Mouse (Mus musculus): ENCODE results near the gene Atp2a2.

Gene Atp2a2

DNA sequence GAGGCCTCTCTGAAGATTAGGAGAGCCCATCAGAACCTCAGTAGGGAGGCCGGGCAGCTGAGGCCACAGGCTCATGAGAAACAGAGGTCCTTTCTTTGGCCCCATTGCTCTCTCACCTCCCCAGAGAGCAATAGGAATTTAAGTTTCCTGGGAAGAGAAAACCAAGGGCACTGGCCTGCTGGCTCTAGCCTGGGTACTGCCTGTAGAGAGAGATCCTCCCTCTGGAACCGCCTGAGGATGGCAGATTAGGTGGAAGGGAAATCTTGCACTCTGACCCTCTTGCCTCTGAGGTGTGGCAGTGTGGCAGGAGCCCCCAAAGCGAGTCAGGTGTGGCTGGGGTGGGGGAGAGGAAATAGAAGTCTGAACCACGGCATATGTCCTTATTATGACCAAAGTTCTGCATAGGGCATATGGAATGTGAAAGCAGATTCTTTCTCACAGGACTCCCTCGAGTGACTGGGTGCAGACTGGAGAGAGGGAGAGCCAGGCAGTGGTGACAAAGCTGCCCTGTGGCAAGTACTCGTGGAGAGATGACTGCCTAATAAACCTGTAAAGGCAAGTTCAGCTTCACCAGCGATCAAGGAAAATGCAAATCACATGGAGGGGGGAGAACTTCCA lies 17.1 kb upstream of the Atp2a2 start:
- no peak for DNase-seq (ENCODE audit: low read depth)

- no peak for DNase-seq (ENCODE audit: low read depth)
These were observed 16.2 kb upstream of the Atp2a2 start for GRCm38 (mm10) chr5:122518247-122518646.

DNA sequence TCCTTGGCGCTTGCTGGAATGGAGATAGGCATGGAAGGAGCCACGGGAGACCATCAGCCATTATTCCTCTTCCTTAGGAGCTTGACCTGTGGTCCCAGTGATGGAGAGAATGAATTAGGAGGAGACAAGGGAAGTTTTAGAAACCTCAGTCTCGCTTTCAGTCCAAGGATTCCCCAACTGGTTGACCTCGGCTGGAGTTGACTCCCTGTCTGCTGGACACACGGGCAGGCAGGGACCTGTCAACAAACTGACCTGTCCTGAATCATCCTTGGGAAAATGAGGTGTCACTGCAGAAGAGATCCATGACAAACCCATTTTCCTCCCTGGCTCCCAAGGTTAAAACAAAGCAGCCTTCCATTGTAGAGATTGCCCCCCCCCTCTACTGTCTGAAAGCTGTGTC lies 14.9 kb upstream of the Atp2a2 start:
- DNase-seq (ENCODE audit: low read depth) = no peak

GRCm38 (mm10) chr5:122516029-122516730 lies 14.2 kb upstream of the Atp2a2 start:
- no peak for DNase-seq (ENCODE audit: low read depth)

DNA sequence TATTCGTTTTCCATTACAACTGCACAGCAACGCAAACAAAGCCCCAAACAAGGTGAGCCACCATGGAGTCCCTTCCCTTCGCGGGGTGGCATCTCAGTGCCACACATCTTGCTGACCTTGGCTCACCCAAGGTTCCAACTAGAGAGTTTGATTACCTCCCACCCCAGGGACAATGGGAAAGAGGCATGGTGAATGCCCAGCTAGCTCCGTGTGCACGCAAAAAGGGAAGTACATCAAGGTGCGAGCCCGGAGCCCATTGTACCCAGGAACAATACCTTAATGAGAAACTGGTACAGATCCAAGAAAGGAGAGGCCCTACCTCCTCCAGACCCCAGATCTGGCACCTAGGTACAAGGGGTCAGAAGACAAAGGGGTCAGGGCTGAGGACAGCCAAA lies 12.1 kb upstream of the Atp2a2 start:
- DNase-seq (ENCODE audit: low read depth) = no peak

DNA sequence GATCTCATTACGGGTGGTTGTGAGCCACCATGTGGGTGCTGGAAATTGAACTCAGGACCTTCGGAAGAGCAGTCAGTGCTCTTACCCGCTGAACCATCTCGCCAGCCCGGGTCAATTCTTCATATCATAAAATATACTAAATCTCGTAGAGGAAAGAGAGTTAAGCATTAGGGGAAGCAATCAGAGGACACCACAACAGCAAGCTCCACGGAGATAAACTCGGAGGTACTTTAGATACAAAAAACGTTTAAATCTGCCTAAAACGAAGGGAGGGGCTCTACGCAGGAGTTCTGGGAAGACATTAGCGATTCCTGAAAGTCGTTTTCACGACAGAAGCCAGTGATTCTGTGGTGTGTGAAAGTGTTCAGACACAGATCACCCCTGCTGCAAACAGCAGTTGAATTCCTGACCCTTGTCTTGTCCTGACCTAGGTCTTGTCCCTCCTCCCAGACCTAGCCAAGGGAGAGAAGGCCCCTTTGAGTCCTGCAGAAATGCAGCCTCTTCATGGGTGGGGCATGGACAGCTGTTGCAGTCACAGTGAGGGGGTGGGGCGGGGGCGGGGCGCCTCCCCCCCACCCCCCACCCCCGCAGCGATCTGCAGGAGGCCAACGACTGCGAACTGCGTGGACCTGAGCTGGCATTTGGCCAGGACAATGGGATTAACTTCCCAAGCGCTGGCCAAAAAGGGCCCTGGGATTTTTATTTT lies 11.5 kb upstream of the Atp2a2 start:
- DNase-seq (ENCODE audit: low read depth) = no peak

DNA sequence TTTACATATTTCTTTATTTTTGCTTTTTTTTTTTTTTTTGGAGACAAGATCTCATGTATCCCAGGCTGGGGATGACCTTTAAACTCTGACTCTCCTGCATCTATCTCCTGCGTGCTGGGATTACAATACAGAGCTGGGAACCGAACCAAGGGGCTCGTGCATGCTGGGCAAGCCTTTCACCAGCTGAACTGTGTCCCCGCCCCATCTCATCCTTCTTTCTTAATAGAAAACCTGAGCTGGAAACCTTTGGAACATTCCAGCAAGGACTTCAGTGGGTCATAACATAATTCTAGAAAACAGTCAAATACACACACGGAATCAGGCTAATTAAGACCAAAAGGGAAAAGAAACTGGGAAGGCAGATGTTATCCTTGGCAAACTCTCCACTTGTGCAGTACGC lies 10.0 kb upstream of the Atp2a2 start:
- DNase-seq (ENCODE audit: low read depth) = no peak

GRCm38 (mm10) chr5:122511405-122511804 lies 9.4 kb upstream of the Atp2a2 start:
- DNase-seq (ENCODE audit: low read depth) = no peak

- DNase-seq (ENCODE audit: low read depth) = no peak
These were observed 8.7 kb upstream of the Atp2a2 start for GRCm38 (mm10) chr5:122510651-122511157.

DNA sequence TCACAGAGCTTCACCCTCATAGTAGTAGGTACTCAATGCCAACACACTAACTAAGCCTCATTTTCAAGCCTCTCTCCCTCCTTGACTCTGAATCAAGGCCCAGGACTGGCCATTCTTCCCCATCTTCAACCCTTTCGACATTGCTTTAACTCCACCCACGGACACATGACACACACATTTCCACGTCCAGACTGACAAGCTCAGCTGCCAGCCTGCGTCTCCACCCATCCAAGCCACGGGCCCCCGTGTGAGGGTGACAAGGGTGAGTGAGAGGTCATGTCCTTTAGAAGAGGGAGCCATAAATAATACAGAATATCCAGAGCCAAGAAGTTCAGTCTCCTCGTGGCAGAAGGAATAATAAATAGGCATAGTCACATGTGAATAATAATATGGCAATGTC lies 7.6 kb upstream of the Atp2a2 start:
- no peak for DNase-seq (ENCODE audit: low read depth)

DNA sequence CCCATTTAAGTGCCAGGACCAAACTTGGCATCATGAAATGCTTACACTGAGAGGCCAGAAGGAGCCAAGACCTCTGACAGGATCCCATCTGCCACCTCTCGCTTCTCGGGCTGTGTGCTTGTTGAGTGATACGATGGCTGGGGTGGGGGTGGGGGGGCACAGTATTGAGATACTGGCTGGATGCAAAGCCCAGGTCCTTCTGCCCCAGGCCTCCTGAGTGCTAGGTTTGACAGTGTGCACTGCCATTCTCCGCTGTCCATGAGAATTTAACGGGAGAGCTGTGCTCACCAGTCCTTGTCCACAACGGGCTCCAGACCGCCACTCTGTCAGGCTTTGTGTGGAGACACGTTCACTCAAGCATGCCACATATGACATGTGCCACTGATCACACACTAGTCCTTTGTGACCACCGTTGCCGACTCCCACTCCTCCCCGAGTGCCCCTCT lies 6.9 kb upstream of the Atp2a2 start:
- DNase-seq (ENCODE audit: low read depth) = no peak

- DNase-seq (ENCODE audit: low read depth) = no peak
These were observed 5.4 kb upstream of the Atp2a2 start for GRCm38 (mm10) chr5:122507396-122507795.

DNA sequence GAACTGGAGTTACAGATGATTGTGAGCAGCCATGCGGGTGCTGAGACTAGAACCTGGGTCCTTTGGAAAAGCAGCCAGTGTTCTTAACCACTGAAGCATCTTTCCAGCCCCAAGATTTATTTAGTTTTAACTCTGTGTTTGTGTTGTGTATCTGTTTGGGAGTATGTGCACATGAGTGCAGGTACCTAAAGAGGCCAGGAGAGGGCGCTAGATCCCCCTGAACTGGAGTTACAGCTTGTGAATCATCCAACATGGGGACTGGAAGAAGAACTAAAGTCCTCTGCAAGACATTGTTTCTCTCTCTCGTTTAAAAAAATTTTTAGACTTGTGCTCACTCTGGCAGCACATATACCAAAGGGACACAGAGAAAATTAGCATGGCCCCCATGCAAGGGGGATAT lies 4.4 kb upstream of the Atp2a2 start:
- DNase-seq (ENCODE audit: low read depth) = no peak

DNA sequence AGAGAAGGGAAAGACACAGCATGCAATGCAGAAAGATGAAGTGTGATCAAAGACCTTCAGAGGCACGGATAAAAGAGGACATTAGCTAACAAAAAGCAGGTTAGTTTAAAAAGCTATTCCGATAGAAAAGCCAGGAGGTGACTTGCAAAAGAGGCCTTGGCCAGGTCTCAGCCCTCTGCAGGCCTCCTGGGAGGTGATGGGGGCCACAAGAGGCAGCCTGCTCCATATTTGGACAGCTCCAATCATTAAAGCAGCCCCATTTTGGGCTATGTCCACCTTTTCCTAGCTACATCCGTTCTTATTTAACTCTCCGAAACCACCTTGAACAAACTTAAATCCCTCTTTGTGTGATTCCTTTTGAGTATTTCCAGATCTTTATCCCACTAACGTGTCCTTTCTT lies 3.5 kb upstream of the Atp2a2 start:
- DNase-seq (ENCODE audit: low read depth) = no peak

- DNase-seq (ENCODE audit: low read depth) = no peak
These were observed 1.7 kb upstream of the Atp2a2 start for GRCm38 (mm10) chr5:122503760-122504119.

- DNase-seq (ENCODE audit: low read depth) = no peak
These were observed 1.2 kb upstream of the Atp2a2 start for GRCm38 (mm10) chr5:122503015-122503759.

DNA sequence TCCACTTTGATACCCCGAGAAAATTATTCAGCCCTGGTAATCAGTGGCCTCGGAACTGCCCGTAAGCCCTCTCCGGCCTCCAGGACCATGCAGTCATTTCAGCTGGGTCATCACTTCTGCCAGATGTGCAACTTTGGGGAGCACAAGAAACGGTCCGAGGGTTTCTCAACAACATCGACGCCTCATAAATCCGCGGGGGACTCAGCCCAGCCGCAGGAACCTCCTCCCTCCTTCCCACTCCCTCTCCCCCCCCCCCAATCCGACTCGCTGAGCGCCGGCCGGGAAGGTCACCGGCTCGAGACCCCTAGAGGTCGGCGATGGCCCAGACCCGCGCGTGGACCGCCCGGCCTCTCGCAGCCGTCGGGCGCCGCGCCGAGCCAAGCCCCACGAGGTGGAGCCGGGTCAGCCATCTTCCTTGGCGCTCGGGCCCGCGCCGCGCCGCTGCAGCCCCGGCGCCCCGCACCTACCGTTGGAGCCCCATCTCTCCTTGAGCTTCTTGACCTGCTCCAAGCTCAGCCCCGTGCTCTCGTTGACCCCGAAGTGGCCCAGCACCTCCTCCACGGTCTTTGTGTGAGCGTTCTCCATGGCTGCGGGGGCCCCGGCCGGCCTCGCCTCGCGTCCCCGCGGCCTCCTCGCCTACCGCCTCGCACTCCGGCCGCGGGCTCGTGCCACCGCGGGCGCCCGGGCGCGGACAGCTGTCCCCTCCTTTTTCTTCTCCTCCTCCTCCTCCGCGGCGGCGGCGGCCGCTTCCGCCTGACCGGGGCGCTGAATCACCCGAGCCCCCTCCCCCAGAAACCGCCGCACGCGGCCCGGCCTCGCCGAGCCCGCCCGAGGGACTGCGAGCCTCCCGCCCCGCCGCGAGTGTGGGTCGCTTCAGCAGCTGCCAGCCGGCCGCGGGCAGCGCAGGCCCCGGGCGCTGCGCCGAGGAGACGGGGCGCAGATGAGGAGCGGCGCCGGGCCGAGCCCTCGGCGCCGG lies 636 bp downstream of the Atp2a2 start:
- no peak for DNase-seq (ENCODE audit: low read depth)

GRCm38 (mm10) chr5:122500563-122500962 lies 1.5 kb downstream of the Atp2a2 start:
- DNase-seq (ENCODE audit: low read depth) = no peak

DNA sequence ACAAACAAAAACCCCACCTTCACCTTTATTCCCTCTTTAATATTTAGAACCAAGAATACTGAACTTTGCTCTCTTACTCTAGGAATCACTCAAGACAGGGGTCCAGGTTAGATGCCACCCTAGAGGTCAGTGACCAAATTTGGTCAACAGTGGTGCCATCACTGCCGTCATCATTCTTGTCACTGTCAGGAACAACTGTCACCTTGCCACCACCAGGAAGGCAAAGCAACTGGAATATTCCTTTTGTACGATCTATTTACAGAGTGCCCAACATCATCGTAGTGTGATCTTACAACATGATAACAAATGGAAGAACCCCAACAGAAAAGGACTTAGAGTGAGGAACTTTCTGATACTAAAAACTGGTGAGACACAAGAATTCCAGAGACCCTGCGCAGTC lies 1.9 kb downstream of the Atp2a2 start:
- no peak for DNase-seq (ENCODE audit: low read depth)

GRCm38 (mm10) chr5:122498046-122498445 lies 4.0 kb downstream of the Atp2a2 start:
- DNase-seq (ENCODE audit: low read depth) = no peak

- DNase-seq (ENCODE audit: low read depth) = no peak
These were observed 5.0 kb downstream of the Atp2a2 start for GRCm38 (mm10) chr5:122496990-122497389.

All from c-Kit-positive CD71-negative TER-119-negative erythroid progenitor cells, embryonic 14.5 days (primary cell).